Mouse (Mus musculus) MEL-GATA-1-ER (cell line): ENCODE data around the gene Kcnmb3.

ENCODE experiments used
- DNase-seq: peaks from one replicate; pipeline ENCODE4 v3.0.0-alpha.2; 2012; ENCODE audit warnings: low read depth; ENCODE audit errors: extremely low read depth

The Kcnmb3 gene

DNA sequence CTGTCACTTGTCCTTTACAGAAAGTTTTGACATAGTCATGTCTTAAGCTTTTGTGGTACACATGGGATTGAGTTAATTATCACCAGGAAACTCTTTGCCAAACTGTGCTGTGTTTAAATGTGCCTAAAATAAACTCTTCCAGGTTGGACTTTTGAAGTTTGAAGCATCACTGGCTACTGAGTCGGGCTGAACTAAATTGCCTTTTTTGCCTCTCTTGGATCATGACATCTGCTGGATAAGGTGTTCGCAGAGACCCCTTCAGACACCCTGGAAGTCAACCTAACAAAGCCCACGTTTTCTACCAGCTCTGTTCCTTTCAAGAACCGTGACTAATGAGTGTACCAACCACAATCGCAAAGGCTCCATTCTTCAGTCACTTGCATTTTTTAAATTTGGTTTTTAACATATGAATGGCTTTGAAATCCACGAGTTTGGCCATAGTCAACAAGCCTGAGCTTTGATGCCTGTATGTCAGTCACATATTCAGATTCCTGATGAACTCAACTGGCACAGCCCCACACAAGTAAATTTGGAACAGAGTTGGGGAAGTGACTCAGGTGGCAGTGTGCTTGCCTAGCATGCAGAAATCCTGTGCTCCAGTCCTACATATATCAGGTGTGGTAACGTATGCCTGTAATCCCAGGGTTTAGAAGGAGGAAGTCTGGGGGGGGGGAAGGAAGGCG, 3.2 kb upstream of the Kcnmb3 start:
- DNase-seq, result no peak

DNA sequence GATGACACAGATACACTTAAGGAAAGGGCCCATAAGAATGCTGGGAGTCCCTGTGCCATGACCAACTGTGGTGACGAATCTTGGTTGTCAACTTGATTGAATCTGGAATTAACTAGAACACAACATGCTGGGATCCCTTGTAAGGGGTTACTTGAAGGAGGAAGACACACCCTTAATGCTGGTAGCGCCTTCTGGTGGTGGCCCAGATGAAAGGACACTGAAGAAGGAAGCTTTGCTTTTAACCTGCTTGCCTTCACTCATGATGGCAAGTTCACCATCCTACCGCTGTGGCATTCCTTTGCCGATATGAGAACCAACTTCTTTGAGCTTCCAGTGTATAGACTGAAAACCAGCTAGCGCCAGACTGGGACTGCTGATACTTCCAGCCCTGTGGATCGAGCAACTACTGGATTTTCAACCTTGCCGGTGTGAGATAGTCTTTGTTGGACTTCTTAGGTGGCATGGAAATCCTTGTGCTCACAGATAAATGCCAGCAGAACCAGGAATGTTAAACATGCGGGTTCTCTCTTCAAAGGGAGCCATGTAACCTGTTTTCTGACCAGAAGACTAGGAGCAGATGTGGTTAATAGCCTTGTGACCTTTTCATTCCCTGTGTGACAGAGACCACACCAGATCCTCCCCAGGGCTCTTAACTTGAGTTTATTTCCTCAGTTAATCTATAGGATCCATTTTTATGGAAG, 2.5 kb upstream of the Kcnmb3 start:
- DNase-seq, result peak; percentile 26

DNA sequence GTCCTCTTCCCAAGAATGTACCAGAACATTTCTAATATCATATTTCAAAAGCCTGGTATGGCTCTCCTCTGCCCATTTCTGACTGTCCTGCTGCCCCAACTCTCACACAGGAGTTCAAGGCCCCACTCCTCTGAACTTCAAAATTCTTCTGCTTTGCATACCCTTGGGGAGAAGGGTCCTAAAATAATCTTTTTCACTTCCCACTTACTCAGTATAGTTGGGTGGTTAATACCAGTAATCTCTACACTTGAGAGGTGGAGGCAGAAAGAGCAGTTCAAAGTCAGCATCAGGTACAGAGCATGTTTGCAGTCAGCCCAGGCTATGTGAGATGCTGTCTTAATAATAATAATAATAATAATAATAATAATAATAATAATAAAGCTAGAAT, 1.1 kb downstream of the Kcnmb3 start:
- DNase-seq, result no peak

DNA sequence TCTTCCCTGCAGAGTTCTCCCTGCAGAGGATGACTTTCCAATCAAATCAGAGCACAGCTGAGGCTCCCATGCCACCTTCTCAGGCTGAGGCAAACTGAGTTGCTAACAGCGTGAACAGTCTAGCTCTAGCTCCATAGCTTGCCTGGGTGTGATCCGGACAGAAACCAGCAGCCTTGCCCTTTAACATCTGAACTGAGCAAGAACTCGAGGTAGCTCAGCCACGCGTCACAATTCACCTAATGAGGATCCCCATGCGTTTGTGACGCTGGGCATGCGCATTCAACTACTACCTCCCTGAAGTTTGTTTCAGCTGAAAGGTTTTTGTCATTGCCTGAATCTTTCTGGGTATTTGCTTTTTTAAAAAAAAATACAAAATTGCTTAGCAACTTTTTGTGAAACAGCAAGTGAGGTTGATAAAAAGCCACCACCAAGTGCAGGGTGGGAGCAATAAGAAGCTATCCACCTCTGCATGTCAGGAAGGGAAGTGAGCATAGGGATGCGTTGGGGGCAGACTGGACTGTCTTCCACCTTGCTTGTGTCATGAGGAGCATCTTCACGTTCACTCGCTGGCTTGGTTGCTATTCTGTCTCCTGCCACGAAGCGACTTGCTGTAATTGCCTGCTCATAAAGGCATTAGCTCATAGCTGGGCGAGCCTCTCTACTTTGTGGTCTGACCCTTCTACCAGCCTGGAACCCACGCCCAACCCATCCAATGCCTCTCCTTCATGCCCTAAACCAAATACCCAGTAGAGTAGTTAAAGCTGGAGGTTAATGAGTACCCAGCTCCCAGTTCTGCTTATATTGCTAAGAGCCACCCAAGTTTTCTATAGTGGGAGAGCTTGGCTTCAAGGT, 1.7 kb downstream of the Kcnmb3 start:
- DNase-seq, result no peak

DNA sequence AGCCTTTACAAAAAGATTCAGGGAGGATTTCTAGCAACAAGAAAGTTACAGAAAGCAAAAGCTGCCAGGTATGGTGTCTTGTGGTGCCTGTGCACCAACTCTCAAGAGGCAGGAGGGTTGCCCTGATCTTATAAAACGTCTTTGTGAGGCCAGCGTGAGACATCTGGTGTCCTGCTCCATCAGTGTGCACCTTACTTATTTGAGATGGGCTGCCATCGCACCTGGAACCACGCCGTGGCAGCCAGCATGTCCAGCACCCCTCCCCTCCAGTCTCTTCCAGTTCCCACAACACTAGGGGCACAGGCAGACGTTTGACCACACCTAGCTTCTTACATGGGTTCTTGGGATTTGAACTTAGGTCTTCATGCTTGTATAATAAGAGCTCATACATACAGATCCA, 3.9 kb downstream of the Kcnmb3 start:
- no peak for DNase-seq

DNA sequence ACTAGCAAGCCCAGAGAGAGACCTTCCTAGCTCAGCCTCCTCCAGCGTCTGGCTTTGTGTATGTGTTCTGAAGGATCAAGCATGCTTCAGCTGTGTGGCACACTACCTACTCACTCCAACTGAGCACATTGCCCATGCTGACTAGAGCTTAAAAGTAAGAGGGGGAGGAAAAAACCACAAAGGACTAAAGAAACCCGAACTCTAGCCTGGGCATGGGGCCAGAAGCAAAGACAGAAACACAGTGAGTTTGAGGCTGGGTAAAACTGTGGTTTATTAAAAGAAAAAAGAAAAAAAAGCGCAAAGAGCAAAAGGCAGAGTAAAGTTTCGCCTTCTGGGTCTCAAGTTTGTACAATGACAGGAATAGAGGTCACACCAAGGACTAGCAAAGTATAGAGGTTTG, 5.5 kb downstream of the Kcnmb3 start:
- no peak for DNase-seq

DNA sequence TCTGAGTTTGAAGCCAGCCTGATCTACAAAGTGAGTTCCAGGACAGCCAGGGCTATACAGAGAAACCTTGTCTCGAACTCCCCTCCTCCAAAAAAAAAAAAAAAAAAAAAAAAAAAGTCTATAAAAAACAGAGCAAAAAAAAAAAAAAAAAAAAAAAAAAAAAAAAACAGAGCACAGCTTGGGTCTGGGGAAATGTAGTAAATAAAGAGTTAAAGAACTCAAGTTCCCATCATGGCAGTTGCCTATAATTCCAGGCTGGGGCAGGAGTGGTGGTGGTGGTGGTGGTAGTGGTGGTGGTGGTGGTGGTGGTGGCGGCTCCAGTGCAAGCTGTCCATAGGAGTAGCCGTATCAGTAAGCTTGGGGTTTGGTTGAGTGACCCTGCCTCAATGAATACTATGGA, 9.0 kb downstream of the Kcnmb3 start:
- no peak for DNase-seq

DNA sequence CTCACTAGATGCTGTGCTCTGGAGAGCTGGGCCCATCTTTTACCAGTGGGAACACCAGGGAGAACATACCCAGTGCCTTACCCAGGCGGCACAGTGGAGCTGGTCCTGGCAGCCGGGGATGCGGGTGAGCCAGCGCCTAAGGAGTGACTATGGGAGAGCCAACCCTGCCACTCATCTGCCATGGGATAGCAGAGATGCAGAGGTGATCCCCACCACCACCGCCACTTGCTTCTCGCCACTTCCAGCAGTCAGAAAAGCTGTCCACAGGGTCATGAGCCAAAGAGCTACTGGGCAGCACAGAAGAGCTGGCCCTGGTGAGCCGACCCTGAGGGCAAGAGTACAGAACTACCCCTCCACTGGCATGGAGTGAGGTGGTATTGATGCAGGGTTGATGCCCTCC, 12.1 kb downstream of the Kcnmb3 start:
- DNase-seq, result no peak

DNA sequence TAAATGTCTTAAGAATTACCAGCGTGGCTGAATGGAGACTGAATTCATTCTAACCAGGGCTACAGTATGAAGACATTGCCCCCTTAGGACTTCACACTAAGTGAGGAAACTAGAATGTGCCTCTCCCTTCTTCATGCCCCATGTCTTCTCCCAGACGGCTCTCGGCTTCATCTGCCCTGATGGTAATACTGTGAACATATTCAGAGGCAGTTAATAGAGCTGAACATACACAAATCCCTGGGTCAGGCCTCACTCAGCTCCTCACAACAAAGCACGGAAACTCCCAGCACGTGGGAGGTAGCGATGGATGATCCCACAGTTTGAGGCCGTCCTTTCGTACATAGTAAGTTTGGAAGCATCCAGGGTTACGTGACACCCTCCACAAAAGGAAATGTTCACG, 18.8 kb downstream of the Kcnmb3 start:
- no peak for DNase-seq

DNA sequence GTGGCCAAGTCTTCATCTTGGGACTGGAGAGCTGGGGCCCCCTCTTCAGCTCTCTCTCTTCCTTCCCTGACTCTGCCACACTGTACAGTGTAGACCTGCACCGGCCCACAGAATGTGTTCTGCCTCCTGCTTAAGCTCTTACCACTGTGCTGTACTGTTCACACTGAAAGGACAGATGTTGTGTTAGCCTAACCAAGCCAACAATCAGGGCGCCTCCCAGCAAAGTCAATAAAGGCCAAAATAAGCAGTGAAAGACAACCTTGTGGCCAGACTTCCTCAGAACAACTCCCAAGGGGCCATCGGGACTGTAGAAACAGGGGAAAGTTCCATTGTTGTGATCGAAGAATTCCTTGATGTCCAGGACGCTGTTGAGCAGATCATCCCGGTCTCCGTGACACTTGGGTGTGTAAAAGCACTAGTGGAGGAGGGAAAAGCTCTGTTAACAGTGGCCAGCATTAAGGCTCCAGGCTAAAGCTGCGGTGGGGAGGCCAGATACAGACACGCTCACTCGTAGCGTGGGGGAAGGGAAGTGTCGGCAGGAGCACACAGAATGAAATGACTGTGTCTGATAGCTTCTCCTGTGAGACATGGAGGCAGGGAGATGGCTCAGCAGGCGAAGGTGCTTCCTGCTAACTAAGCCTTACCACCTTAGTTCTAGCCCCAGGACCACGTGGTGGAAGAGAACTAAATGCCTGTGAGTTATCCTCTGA, 19.7 kb downstream of the Kcnmb3 start:
- no peak for DNase-seq

DNA sequence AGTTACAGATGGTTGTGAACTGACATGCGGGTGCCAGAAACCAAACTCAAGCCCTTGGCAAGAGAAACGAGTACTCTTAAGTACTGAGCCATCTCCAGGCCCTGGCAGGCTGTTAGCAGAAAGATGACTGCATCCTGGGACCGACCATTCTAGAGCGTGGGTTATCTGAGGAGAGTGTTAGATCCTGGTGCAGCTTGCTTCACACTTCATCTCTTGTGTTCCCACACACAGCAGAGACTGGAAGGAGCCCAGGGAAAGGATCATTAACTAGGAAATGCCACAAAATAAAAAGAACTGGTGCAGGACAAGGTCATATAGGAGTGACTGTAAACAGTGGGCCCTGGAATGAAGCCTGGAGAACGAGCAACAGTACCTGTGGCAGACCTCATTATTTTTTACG, 20.9 kb downstream of the Kcnmb3 start:
- no peak for DNase-seq

DNA sequence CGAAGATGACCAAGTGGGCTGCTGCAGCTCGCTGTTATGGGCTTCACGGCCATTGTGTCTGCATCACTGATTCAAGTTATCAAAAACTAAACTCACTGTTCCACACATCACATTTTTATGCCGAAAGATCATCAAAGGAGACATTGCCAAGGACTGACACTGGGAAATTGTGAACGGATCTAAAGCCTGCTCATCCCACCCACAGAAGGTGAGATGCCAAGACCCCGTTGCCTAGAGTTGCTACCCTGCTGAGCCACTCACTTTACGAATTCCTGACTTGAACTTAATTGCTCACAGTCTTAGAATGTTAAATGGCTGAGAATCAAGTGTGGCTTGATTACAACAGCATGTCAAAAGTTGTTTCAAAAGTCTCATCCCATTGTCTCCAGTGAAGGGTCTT, 21.6 kb downstream of the Kcnmb3 start:
- DNase-seq, result no peak

DNA sequence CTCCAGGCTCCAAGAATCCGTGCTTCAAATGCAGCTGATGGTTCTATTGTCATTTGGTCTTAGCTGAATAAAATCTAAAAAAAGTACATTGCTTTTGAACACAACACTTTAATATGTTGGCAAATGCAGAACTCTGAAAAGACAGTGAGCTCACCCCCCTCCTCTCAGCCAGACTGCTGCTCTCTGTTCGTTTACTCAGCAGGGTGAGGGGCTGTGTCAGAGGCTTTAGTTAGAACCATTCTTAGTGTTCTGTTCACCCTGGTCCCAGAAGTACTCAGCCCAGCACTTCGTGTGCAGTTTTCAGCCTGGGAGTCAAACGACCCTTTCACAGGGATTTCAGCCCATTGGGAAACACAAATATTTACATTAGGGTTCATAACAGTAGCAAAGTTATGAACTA, 23.6 kb downstream of the Kcnmb3 start:
- no peak for DNase-seq

DNA sequence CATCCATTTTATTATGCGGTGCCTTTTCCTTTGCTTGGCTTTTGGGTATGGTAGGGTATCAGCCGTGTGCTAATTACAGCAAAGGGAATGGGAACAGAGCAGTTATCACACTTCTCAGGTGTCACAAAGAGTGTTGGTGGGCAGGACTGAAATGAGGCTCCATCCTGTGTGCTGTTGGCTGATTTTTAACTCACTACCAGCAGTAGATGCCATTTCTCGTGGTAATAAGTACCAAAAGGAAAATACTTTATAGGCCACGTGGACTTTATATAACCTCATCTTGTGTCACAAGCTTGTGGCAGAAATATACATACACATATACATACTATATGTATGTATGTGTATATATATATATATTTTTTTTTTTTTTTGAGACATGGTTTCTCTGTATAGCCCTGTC, 24.7 kb downstream of the Kcnmb3 start:
- no peak for DNase-seq

DNA sequence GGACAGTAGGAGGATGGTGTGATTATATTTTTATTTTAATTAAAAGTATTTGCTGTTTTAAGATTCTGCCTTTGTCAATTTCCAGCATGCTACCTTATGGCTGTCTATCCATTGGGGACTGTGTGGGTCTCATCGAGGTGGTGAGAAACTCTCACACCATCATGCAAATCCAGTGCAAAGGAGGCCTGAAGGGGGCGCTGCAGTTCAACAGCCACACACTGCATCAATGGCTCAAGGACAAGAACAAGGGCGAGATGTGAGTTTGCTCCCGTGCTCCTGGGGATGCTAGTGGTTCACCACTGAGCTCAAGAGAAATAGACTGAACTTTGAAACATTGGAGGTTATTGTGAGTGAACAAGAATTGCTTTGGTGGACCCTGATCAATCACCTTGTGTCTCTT, 32.3 kb downstream of the Kcnmb3 start:
- peak; percentile 11 for DNase-seq

DNA sequence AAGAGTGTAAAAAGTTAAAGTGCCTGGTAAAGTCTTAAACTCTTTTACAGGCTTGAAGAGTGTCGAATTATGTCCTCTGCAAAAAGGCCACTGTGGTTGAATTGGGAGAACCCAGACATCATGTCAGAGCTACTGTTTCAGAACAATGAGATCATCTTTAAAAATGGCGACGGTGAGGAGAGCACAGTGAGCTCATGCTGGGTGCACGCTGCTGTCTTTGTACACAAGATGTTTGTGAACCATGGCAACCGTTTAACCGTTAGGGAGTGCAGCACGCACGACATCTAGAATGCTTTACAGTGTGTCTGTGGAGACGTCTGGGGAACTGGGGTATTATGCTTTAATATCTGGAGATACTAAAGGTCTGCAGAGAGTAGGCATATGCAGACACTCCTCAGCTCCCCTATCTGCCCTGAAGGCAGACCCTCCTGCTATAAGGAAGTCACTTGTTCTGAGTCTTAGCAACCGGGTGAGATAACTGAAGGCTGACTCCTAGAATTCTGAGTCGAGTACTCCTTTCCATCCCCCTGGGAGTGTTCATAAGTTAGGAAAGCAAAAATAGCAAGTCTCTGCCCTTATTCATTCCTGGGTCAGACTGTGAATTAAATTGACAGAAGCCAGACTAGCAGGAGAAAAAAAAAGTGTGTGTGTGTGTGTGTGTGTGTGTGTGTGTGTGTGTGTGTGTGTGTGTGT, 37.6 kb downstream of the Kcnmb3 start:
- DNase-seq, result no peak

DNA sequence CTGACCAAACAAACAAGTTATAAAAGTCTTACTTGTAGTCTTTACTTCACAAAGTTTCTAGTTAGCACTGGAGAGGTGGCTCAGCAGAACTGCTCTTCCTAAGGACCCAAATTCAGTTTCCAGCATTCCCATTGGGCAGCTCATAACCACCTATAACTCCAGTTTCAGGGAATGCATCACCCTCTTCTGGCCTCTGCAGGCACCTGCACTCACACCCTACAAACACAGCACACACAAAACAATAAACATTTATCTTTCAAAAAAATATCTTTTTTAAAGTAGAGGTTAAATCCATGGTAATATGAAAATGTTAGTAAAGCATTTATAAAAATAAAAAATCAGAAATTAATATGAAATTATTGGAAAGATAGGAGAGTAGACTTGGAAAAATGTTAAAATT, 50.3 kb downstream of the Kcnmb3 start:
- no peak for DNase-seq

DNA sequence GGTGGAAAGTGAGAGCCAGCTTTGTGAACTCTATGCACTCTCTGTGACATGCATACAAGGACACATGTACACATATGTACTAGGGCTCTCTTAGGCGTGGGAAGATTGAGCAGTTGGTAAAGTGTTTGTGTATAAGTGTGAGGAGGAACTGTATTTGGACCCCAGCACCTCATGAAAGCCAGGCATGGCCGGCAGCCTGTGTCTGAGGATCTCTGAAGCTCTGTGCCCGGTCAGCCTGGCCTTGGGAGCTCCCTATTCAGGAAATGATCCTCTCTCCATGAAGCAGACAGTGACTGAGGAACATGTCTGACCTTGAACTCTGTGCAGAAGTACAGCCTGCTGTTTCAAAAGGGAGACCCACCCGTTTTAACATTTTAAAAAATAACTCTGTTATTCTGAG, 53.3 kb downstream of the Kcnmb3 start:
- no peak for DNase-seq

DNA sequence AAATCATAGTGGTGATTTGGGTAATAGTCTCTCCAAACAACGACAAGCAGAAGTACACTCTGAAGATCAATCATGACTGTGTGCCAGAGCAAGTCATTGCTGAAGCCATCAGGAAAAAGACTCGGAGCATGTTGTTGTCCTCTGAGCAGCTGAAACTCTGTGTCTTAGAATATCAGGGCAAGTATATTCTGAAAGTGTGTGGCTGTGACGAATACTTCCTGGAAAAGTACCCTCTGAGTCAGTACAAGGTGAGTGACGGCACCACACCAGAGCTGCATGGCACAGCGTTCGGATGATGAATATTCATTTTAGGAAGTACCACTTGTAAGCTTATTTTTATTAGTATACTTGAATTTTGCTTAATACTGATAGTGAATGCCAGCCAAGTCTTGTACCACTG, 54.2 kb downstream of the Kcnmb3 start:
- DNase-seq, result no peak

DNA sequence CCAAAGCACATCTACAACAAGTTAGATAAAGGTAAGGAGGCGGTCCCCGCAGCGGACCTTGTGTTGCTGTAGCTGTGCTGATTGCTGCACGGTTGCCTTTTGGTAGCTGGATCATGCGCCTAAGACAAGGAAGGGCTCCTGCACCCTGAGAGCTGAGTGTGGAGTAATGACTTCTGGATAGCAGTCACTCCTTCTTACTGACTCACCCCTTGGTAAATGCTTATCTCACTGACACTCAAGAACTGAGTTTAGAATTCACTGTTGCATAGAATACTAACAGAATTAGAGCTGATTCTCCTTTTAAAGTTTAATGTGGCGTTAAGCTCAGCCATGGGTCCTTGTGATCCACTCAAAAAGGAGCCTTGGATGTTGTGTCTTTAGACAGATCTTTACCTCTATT, 54.7 kb downstream of the Kcnmb3 start:
- DNase-seq, result no peak

DNA sequence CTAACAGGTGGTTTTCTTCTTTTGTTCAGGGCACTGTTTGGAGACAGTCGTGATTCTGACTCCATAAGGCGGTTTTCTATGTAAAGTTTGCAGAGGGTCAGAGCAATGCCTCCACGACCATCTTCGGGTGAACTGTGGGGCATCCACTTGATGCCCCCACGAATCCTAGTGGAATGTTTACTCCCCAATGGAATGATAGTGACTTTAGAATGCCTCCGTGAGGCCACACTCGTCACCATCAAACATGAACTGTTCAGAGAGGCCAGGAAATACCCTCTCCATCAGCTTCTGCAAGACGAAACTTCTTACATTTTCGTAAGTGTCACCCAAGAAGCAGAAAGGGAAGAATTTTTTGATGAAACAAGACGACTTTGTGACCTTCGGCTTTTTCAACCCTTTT, 55.9 kb downstream of the Kcnmb3 start:
- no peak for DNase-seq
